Mouse (Mus musculus) thymus, postnatal 4 days (tissue): ENCODE data around the gene Dph1.
"Not testable (repeated sequence)": the region's sequence is repeated elsewhere in the genome, so short reads cannot be mapped to it uniquely, and the experiment has no call there.

ENCODE experiments used
- DNase-seq: peaks from one replicate; pipeline ENCODE4 v3.0.0; 2021

Gene Dph1

GRCm38 (mm10) chr11:75201721-75202120 is 10.7 kb upstream of the Dph1 start:
- no peak for DNase-seq

GRCm38 (mm10) chr11:75200935-75201334 is 9.9 kb upstream of the Dph1 start:
- no peak for DNase-seq

GRCm38 (mm10) chr11:75199951-75200350 is 8.9 kb upstream of the Dph1 start:
- DNase-seq, result no peak

GRCm38 (mm10) chr11:75198792-75199191 is 7.8 kb upstream of the Dph1 start:
- no peak for DNase-seq

GRCm38 (mm10) chr11:75197956-75198355 is 6.9 kb upstream of the Dph1 start:
- DNase-seq, result peak; percentile 52

GRCm38 (mm10) chr11:75196131-75196530 is 5.1 kb upstream of the Dph1 start:
- DNase-seq, result no peak

- peak; percentile 77 for DNase-seq
Observed at GRCm38 (mm10) chr11:75194850-75195461, 3.9 kb upstream of the Dph1 start.

- peak; percentile 76 for DNase-seq
Observed at GRCm38 (mm10) chr11:75194121-75194849, 3.2 kb upstream of the Dph1 start.

- peak; percentile 87 for DNase-seq
Observed at GRCm38 (mm10) chr11:75193256-75194071, 2.4 kb upstream of the Dph1 start, which contains the start of gene Rtn4rl1. TSS of gene Rtn4rl1 (plus strand) at chr11:75193783.

GRCm38 (mm10) chr11:75192336-75193214 is 1.5 kb upstream of the Dph1 start:
- DNase-seq, result peak; percentile 80

GRCm38 (mm10) chr11:75191841-75192240 is 800 bp upstream of the Dph1 start:
- DNase-seq, result no peak

- peak; percentile 86 for DNase-seq
Observed at GRCm38 (mm10) chr11:75190371-75190724, 693 bp downstream of the Dph1 start.

GRCm38 (mm10) chr11:75189713-75190370 is 1.2 kb downstream of the Dph1 start:
- no peak for DNase-seq

- no peak for DNase-seq
Observed at GRCm38 (mm10) chr11:75184986-75185385, 6.1 kb downstream of the Dph1 start.

GRCm38 (mm10) chr11:75184573-75184972 is 6.5 kb downstream of the Dph1 start:
- DNase-seq, result no peak

- no peak for DNase-seq
Observed at GRCm38 (mm10) chr11:75183917-75184570, 7.0 kb downstream of the Dph1 start.

GRCm38 (mm10) chr11:75178672-75179208 is 12.3 kb downstream of the Dph1 start, which contains the start of gene Ovca2:
TSS of gene Ovca2 (minus strand) at chr11:75178835.
- DNase-seq, result peak; percentile 94

GRCm38 (mm10) chr11:75178011-75178410 is 13.0 kb downstream of the Dph1 start:
- no peak for DNase-seq

- not testable (repeated sequence) for DNase-seq
Observed at GRCm38 (mm10) chr11:75174574-75174973, 16.5 kb downstream of the Dph1 start.

GRCm38 (mm10) chr11:75173799-75174165 is 17.3 kb downstream of the Dph1 start:
- DNase-seq, result no peak
